Mouse (Mus musculus): ENCODE results near the gene Dok4. TPM values are rescaled to one million over a fixed set of nuclear protein-coding genes. Genes with fewer than 3 reads are reported as not detected.
"Not testable (repeated sequence)": the region's sequence is repeated elsewhere in the genome, so short reads cannot be mapped to it uniquely, and the experiment has no call there.

The Dok4 gene
- polyA plus RNA-seq, 1 experiment, result 4.4 TPM

- Histone ChIP-seq H3ac (ENCODE audit: control insufficient read depth, insufficient read length) (no peak overlapping the region), H3K79me2 (ENCODE audit: control insufficient read depth, insufficient read depth) (peaks cover 28% of the 10 kb centered on the region), H3K27me3 (ENCODE audit: control insufficient read depth, insufficient read depth, insufficient read length) (no peaks in the 10 kb centered on the region), H3K36me3 (ENCODE audit: control insufficient read depth, insufficient read depth) (peaks cover 18% of the 10 kb centered on the region), H3K4me3 (no peak overlapping the region), H3K4me2 (ENCODE audit: low read depth) (no peak overlapping the region)
- no peak for TF ChIP-seq SRF (IDR thresholded peaks at IDR 0.05; ENCODE audit: control insufficient read depth, insufficient read length, low read depth)
- no peak for TF ChIP-seq REST (IDR thresholded peaks at IDR 0.05; ENCODE audit: insufficient read depth, insufficient read length)
- TF ChIP-seq MYOD1 (IDR thresholded peaks at IDR 0.05; ENCODE audit: control insufficient read depth in 1 of 3, insufficient read length in 2 of 3, low read depth in 2 of 3), result no peak
- TF ChIP-seq MYOG (IDR thresholded peaks at IDR 0.05; ENCODE audit: control insufficient read depth in 1 of 3, insufficient read depth in 1 of 3, insufficient read length in 2 of 3, low read depth in 2 of 3), result no peak
- TF ChIP-seq POLR2A (IDR thresholded peaks at IDR 0.05; ENCODE audit: insufficient read length, low read depth), result no peak
- no peak for TF ChIP-seq MAX (IDR thresholded peaks at IDR 0.05; ENCODE audit: low read depth)
- TF ChIP-seq USF1 (IDR thresholded peaks at IDR 0.05; ENCODE audit: low read depth), result no peak
- TF ChIP-seq E2F4 (IDR thresholded peaks at IDR 0.05; ENCODE audit: insufficient read depth), result no peak
- TF ChIP-seq CEBPB (IDR thresholded peaks at IDR 0.05; ENCODE audit: insufficient read depth, poor library complexity, severe bottlenecking), result no peak
- no peak for TF ChIP-seq TCF12 (IDR thresholded peaks at IDR 0.05; ENCODE audit: insufficient read depth, poor library complexity, severe bottlenecking)
- no peak for TF ChIP-seq TCF3 (IDR thresholded peaks at IDR 0.05; ENCODE audit: insufficient read length, low read depth)
- no peak for TF ChIP-seq POLR2AphosphoS2 (IDR thresholded peaks at IDR 0.05; ENCODE audit: insufficient read length, low read depth)
Observed at GRCm38 (mm10) chr8:94841183-94841582, 34.9 kb downstream of the Dok4 start.

GRCm38 (mm10) chr8:94838600-94838999 is 37.5 kb downstream of the Dok4 start:
- peaks cover 44% of the 10 kb centered on the region for H3K79me2 ChIP-seq (ENCODE audit: control insufficient read depth, insufficient read depth)
- H3K4me2 ChIP-seq (ENCODE audit: low read depth), result peak overlapping the region; percentile 90
- peak overlapping the region; percentile 62 for H3ac ChIP-seq (ENCODE audit: control insufficient read depth, insufficient read length)
- H3K36me3 ChIP-seq (ENCODE audit: control insufficient read depth, insufficient read depth), result peaks cover 5% of the 10 kb centered on the region
- H3K27me3 ChIP-seq (ENCODE audit: control insufficient read depth, insufficient read depth, insufficient read length), result no peaks in the 10 kb centered on the region
- H3K4me3 ChIP-seq, result peak overlapping the region; percentile 96
- TF ChIP-seq E2F4 (IDR thresholded peaks at IDR 0.05; ENCODE audit: insufficient read depth) (no peak), CEBPB (IDR thresholded peaks at IDR 0.05; ENCODE audit: insufficient read depth, poor library complexity, severe bottlenecking) (peak; percentile 44; the same call in 1 of the 2 replicates)

GRCm38 (mm10) chr8:94837662-94838574 is 38.2 kb downstream of the Dok4 start, which contains the start of the genes Coq9 and Ciapin1:
Gene Coq9 (plus strand): TSS chr8:94838321.
Gene Ciapin1 (minus strand): TSS chr8:94838358.
- H3ac ChIP-seq (ENCODE audit: control insufficient read depth, insufficient read length), result peak within 1 kb of the TSS; percentile 62
- peaks cover 50% of the 10 kb centered on the region for H3K79me2 ChIP-seq (ENCODE audit: control insufficient read depth, insufficient read depth)
- H3K27me3 ChIP-seq (ENCODE audit: control insufficient read depth, insufficient read depth, insufficient read length), result no peaks in the 10 kb centered on the region
- TF ChIP-seq MYOG (IDR thresholded peaks at IDR 0.05; ENCODE audit: control insufficient read depth in 1 of 3, insufficient read depth in 1 of 3, insufficient read length in 2 of 3, low read depth in 2 of 3), result peak in 1 of 3 experiments; percentile 50
- TF ChIP-seq TCF12 (IDR thresholded peaks at IDR 0.05; ENCODE audit: insufficient read depth, poor library complexity, severe bottlenecking), result no peak
- peak; percentile 90 for TF ChIP-seq POLR2AphosphoS2 (IDR thresholded peaks at IDR 0.05; ENCODE audit: insufficient read length, low read depth)
- TF ChIP-seq TCF3 (IDR thresholded peaks at IDR 0.05; ENCODE audit: insufficient read length, low read depth), result peak; percentile 36
- TF ChIP-seq POLR2A (IDR thresholded peaks at IDR 0.05; ENCODE audit: insufficient read length, low read depth), result peak; percentile 94
- TF ChIP-seq MAX (IDR thresholded peaks at IDR 0.05; ENCODE audit: low read depth), result no peak
- TF ChIP-seq REST (IDR thresholded peaks at IDR 0.05; ENCODE audit: insufficient read depth, insufficient read length), result peak; percentile 64
- TF ChIP-seq CEBPB (IDR thresholded peaks at IDR 0.05; ENCODE audit: insufficient read depth, poor library complexity, severe bottlenecking), result no peak
- TF ChIP-seq MYOD1 (IDR thresholded peaks at IDR 0.05; ENCODE audit: control insufficient read depth in 1 of 3, insufficient read length in 2 of 3, low read depth in 2 of 3), result peak in 1 of 3 experiments; percentile 59
- no peak for TF ChIP-seq USF1 (IDR thresholded peaks at IDR 0.05; ENCODE audit: low read depth)
- TF ChIP-seq E2F4 (IDR thresholded peaks at IDR 0.05; ENCODE audit: insufficient read depth), result peak; percentile 52
- peak; percentile 32 for TF ChIP-seq SRF (IDR thresholded peaks at IDR 0.05; ENCODE audit: control insufficient read depth, insufficient read length, low read depth)
- peak within 1 kb of the TSS; percentile 95 for H3K4me2 ChIP-seq (ENCODE audit: low read depth)
- peaks cover 5% of the 10 kb centered on the region for H3K36me3 ChIP-seq (ENCODE audit: control insufficient read depth, insufficient read depth)
- peak within 1 kb of the TSS; percentile 96 for H3K4me3 ChIP-seq

GRCm38 (mm10) chr8:94836456-94837240 is 39.5 kb downstream of the Dok4 start:
- Histone ChIP-seq H3K79me2 (ENCODE audit: control insufficient read depth, insufficient read depth) (peaks cover 60% of the 10 kb centered on the region), H3K36me3 (ENCODE audit: control insufficient read depth, insufficient read depth) (peaks cover 2% of the 10 kb centered on the region), H3K27me3 (ENCODE audit: control insufficient read depth, insufficient read depth, insufficient read length) (no peaks in the 10 kb centered on the region), H3K4me3 (peak overlapping the region; percentile 96), H3K4me2 (ENCODE audit: low read depth) (peak overlapping the region; percentile 95), H3ac (ENCODE audit: control insufficient read depth, insufficient read length) (peak overlapping the region; percentile 62)
- TF ChIP-seq CEBPB (IDR thresholded peaks at IDR 0.05; ENCODE audit: insufficient read depth, poor library complexity, severe bottlenecking), result no peak

- not testable (repeated sequence) for H3K27me3 ChIP-seq (ENCODE audit: control insufficient read depth, insufficient read depth, insufficient read length); H3ac ChIP-seq (ENCODE audit: control insufficient read depth, insufficient read length); H3K4me3 ChIP-seq; H3K4me2 ChIP-seq (ENCODE audit: low read depth)
- Histone ChIP-seq H3K79me2 (ENCODE audit: control insufficient read depth, insufficient read depth) (peaks cover 64% of the 10 kb centered on the region), H3K36me3 (ENCODE audit: control insufficient read depth, insufficient read depth) (peaks cover 11% of the 10 kb centered on the region)
Observed at GRCm38 (mm10) chr8:94835751-94836150, 40.4 kb downstream of the Dok4 start.

GRCm38 (mm10) chr8:94833901-94834405 is 42.2 kb downstream of the Dok4 start:
- H3K4me3 ChIP-seq; H3ac ChIP-seq (ENCODE audit: control insufficient read depth, insufficient read length); H3K4me2 ChIP-seq (ENCODE audit: low read depth); H3K27me3 ChIP-seq (ENCODE audit: control insufficient read depth, insufficient read depth, insufficient read length): not testable (repeated sequence)
- Histone ChIP-seq H3K36me3 (ENCODE audit: control insufficient read depth, insufficient read depth) (peaks cover 24% of the 10 kb centered on the region), H3K79me2 (ENCODE audit: control insufficient read depth, insufficient read depth) (peaks cover 61% of the 10 kb centered on the region)
